Mouse (Mus musculus) hindbrain, postnatal 0 days (tissue): ENCODE data around the gene Plcg1. TPM values are rescaled to one million over a fixed set of nuclear protein-coding genes. Genes with fewer than 3 reads are reported as not detected.
A peak's percentile ranks its signal among the peaks of the same experiment; 100 is the strongest.

Source experiments
- ATAC-seq: fragments of 200-750 bp; cut with Nextera tagmentation; 2 replicates; pipeline ENCODE4 v1.8.0; 2017; ENCODE audit warnings: mild to moderate bottlenecking, moderate TSS enrichment, moderate library complexity
- DNase-seq: peaks from one replicate; pipeline ENCODE4 v3.0.0-alpha.2; 2015; ENCODE audit warnings: low spot score
- H3K27ac ChIP-seq: fragments of 300-500 bp; sonication (generic); 2 replicates; pipeline ENCODE4 v1.5.1; 2014; ENCODE audit warnings: mild to moderate bottlenecking
- H3K27me3 ChIP-seq: fragments of 300-500 bp; sonication (generic); 2 replicates; pipeline ENCODE4 v1.6.1; 2014; ENCODE audit warnings: low read length, mixed read lengths; ENCODE audit not compliant: insufficient read depth
- H3K36me3 ChIP-seq: fragments of 300-500 bp; sonication (generic); 2 replicates; pipeline ENCODE4 v1.6.1; 2014; ENCODE audit warnings: low read length, mixed read lengths; ENCODE audit not compliant: insufficient read depth
- H3K4me1 ChIP-seq: fragments of 300-500 bp; sonication (generic); 2 replicates; pipeline ENCODE4 v1.6.1; 2014; ENCODE audit warnings: antibody characterized with exemption, low read length, mixed read lengths; ENCODE audit not compliant: insufficient read depth
- H3K4me2 ChIP-seq: fragments of 300-500 bp; sonication (generic); 2 replicates; pipeline ENCODE4 v1.6.1; 2014; ENCODE audit warnings: low read depth, mild to moderate bottlenecking, low read length, moderate library complexity, mixed read lengths
- H3K4me3 ChIP-seq: fragments of 300-500 bp; sonication (generic); 2 replicates; pipeline ENCODE4 v1.5.1; 2014; ENCODE audit warnings: low read length
- H3K9ac ChIP-seq: fragments of 300-500 bp; sonication (generic); replicated peaks from 2 replicates; pipeline ENCODE4 v1.6.1; 2014; ENCODE audit warnings: mild to moderate bottlenecking, low read length, moderate library complexity, mixed read lengths
- H3K9me3 ChIP-seq: fragments of 300-500 bp; sonication (generic); 2 replicates; pipeline ENCODE4 v1.6.1; 2016; ENCODE audit warnings: low read length, mixed read lengths
- CTCF ChIP-seq: IDR thresholded peaks from 2 replicates; pipeline ENCODE4 v1.5.1; 2016; ENCODE audit warnings: antibody characterized with exemption, control low read depth, low read depth
- WGBS: fragments of 180-500 bp; shearing (Covaris S2); extraction: QIAGEN DNeasy Blood & Tissue Kit; methylation state at CpG from one replicate; pipeline ENCODE4 v1.1.7; 2014; 5-methylcytosine and 5-hydroxymethylcytosine counted together
- polyA plus RNA-seq: library from polyadenylated mRNA; unstranded; fragments of >200 nt; fragmentation: Nextera tagmentation; extraction: Ambion mirVana; gene quantifications from 2 replicates; pipeline ENCODE4 v1.2.1, GENCODE M21; 2015
- total RNA-seq: library from RNA; depleted of rRNA; stranded (reverse); fragments of >200 nt; gene quantifications from 2 replicates; pipeline ENCODE4 v1.2.3, GENCODE M21; 2014

Gene Plcg1
- total and polyA plus RNA-seq, 2 experiments from 2014 or later, result 40.5 to 111 TPM

DNA sequence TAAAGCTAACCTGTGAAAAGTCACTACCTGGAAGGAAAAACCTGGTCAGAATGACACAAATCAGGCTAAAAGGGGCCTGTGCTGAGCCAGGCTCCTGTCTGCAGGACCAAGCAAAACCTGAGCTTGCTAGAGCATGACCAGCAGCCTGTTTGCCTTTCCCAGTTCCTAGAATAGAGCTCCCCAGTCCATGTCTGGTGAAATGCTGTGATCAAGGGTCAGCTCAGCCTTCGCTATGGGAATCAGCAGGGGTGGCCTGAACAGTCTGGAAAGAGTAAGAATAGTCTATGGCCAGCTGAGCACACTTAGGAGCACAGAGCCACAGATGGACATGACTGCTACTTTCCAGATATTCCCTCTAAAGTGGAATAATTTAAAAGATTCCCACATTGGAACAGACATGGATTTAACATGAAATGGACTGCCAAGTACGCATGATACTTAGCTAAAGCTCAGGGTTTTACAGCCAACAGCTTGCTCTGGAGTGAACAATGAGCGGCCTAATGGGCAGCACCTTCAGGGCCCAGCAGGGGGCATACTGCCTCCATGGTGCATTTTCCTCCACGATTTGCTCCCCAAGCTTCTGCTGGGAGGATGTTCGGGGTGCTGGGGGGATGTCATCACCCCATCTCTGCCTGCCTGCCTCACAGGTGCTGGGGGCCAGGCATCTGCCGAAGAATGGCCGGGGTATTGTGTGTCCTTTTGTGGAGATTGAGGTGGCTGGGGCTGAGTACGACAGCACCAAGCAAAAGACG lies 29.5 kb downstream of the Plcg1 start:
- peak; percentile 70 for TF ChIP-seq CTCF
- H3K27me3 ChIP-seq, result no peaks in the 10 kb centered on the region
- no peaks in the 10 kb centered on the region for H3K9me3 ChIP-seq
- ATAC-seq (no peak), DNase-seq (peak; percentile 46)
- H3K36me3 ChIP-seq, result peaks cover 80% of the 10 kb centered on the region
- no peak overlapping the region for H3K4me2 ChIP-seq
- H3K9ac ChIP-seq, result no peak overlapping the region
- WGBS, result 79% methylated on average over 9 of the region's 9 CpGs
- no peaks in the 10 kb centered on the region for H3K4me1 ChIP-seq
- no peak overlapping the region for H3K27ac ChIP-seq
- no peak overlapping the region for H3K4me3 ChIP-seq

DNA sequence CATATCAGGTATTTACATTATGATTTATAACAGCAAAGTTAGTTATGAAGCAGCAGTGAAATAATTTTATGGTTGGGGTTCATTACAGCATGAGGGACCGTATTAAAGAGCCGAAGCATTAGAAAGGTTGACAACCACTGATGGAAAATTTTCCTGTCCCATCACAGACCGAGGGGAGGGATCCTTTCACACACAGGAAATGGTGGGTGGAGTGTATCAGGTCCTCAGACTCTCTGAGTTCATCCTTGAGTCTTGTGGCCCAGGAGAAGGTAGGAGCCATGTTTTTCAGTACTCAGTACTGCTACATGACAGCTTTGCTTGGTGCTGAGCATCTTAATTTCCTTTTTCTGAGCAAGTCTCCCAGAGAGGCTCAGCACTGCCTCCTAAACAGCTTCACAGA lies 32.7 kb downstream of the Plcg1 start:
- ATAC-seq (no peak), DNase-seq (no peak)
- H3K9ac ChIP-seq, result no peak overlapping the region
- peaks cover 51% of the 10 kb centered on the region for H3K36me3 ChIP-seq
- no peak overlapping the region for H3K4me3 ChIP-seq
- TF ChIP-seq CTCF, result no peak
- no peak overlapping the region for H3K4me2 ChIP-seq
- no peak overlapping the region for H3K27ac ChIP-seq
- 92% methylated on average over 3 of the region's 3 CpGs for WGBS
- H3K4me1 ChIP-seq, result no peaks in the 10 kb centered on the region
- no peaks in the 10 kb centered on the region for H3K9me3 ChIP-seq
- H3K27me3 ChIP-seq, result no peaks in the 10 kb centered on the region

DNA sequence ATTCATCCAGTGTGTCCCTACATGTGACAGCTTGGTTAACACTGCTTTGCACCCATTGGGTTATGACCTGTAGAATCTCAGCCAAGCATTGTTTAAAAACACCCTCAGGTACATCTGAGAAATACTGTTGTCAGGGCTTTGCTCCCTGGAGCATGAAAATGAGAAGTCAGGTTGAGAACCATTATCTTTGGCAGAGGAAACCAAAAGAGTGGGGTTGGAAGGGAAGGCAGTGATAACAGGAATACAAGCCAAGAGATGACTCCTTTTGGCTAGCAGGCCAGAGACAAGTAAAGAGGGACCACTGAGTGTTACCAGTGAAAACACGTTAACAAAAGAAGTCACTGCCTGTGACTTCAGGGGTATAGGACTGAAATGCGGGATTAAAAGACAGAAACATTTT lies 33.3 kb downstream of the Plcg1 start:
- WGBS, result 90% methylated on average over 2 of the region's 2 CpGs
- Histone ChIP-seq H3K27me3 (no peaks in the 10 kb centered on the region), H3K4me3 (no peak overlapping the region), H3K4me2 (no peak overlapping the region), H3K9me3 (no peaks in the 10 kb centered on the region), H3K9ac (no peak overlapping the region), H3K4me1 (no peaks in the 10 kb centered on the region), H3K36me3 (peaks cover 46% of the 10 kb centered on the region), H3K27ac (no peak overlapping the region)
- ATAC-seq (no peak), DNase-seq (no peak)
- TF ChIP-seq CTCF, result no peak

DNA sequence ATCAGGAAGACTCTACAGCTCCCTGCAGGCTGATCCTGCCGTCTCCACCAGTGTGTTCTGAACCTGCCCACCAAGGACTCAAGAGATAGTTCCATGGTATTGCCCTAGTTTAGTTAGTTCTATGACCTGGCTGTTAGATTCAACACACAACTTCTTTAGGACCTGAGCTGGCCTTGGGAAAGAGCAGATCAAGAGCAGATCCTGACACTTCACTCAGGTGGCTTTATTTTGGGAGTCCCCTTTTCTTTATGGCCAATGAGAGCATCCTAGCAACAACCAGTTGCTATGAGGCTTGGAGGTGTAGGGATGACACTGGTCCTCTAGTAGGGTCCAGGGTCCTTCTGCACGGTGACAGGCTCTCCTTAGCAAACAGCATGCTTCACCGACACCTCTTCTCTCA lies 34.0 kb downstream of the Plcg1 start:
- H3K4me3 ChIP-seq, result no peak overlapping the region
- DNase-seq (no peak), ATAC-seq (no peak)
- no peak overlapping the region for H3K9ac ChIP-seq
- no peaks in the 10 kb centered on the region for H3K4me1 ChIP-seq
- no peak for TF ChIP-seq CTCF
- no peak overlapping the region for H3K27ac ChIP-seq
- no peak overlapping the region for H3K4me2 ChIP-seq
- no peaks in the 10 kb centered on the region for H3K9me3 ChIP-seq
- H3K27me3 ChIP-seq, result no peaks in the 10 kb centered on the region
- 71% methylated on average over 3 of the region's 3 CpGs for WGBS
- peaks cover 40% of the 10 kb centered on the region for H3K36me3 ChIP-seq

- no peaks in the 10 kb centered on the region for H3K27me3 ChIP-seq
- peaks cover 32% of the 10 kb centered on the region for H3K36me3 ChIP-seq
- H3K4me3 ChIP-seq, result no peak overlapping the region
- ATAC-seq, result no peak
- no peak overlapping the region for H3K9ac ChIP-seq
- peak overlapping the region; percentile 42; the same call in 1 of the 2 replicates for H3K27ac ChIP-seq
- peak; percentile 22 for DNase-seq
- 48% methylated on average over 5 of the region's 5 CpGs for WGBS
- H3K4me2 ChIP-seq, result no peak overlapping the region
- no peaks in the 10 kb centered on the region for H3K4me1 ChIP-seq
- H3K9me3 ChIP-seq, result no peaks in the 10 kb centered on the region
- TF ChIP-seq CTCF, result no peak
Observed at GRCm38 (mm10) chr2:160766371-160766771, 35.3 kb downstream of the Plcg1 start.

- DNase-seq (no peak), ATAC-seq (no peak)
- WGBS, result 89% methylated on average over 2 of the region's 2 CpGs
- Histone ChIP-seq H3K4me2 (no peak overlapping the region), H3K4me1 (no peaks in the 10 kb centered on the region), H3K27ac (peak overlapping the region; percentile 42; the same call in 1 of the 2 replicates), H3K36me3 (peaks cover 24% of the 10 kb centered on the region), H3K9me3 (no peaks in the 10 kb centered on the region), H3K27me3 (no peaks in the 10 kb centered on the region), H3K9ac (no peak overlapping the region), H3K4me3 (no peak overlapping the region)
- TF ChIP-seq CTCF, result no peak
Observed at GRCm38 (mm10) chr2:160767201-160767600, 36.1 kb downstream of the Plcg1 start.

DNA sequence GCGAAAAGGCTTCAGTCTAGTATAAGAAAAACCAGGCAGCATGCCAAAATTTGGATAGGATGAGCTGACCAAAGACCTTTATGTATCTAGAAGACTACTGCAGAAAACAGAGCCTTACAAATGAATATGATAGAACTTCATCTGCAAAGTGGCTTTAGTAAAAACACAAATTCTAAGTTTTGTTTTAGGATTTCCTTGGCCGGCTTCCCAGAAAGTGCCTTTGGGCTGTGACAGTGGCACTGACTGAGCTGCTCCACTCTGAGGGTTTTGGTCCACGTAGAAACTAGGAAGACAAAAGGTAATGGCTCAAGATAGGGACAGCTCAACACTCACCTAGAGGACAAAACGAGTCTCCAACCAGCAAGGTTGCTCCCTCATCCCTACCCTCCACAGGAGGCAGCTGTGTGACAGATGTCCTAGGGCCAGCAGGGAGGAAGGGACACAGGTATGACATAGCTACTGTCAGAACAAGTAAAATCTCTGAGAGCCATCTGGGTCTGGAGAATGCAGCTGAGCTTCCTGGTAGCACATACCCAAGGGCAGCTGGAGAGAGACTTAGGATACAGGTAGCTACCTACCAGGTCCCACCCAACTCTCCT lies 37.1 kb downstream of the Plcg1 start:
- Histone ChIP-seq H3K9ac (no peak overlapping the region), H3K4me1 (no peaks in the 10 kb centered on the region), H3K27me3 (no peaks in the 10 kb centered on the region), H3K27ac (peak overlapping the region; percentile 41; the same call in 1 of the 2 replicates), H3K4me3 (no peak overlapping the region), H3K36me3 (peaks cover 17% of the 10 kb centered on the region; the same call in 1 of the 2 replicates), H3K9me3 (no peaks in the 10 kb centered on the region), H3K4me2 (no peak overlapping the region)
- WGBS, result 71% methylated on average over 4 of the region's 4 CpGs
- no peak for TF ChIP-seq CTCF
- DNase-seq (no peak), ATAC-seq (no peak)
